Mouse (Mus musculus) cerebellum, postnatal 4 days (tissue): Measurements from ENCODE around the gene Spata2l.
"Not testable (repeated sequence)": the region's sequence is repeated elsewhere in the genome, so short reads cannot be mapped to it uniquely, and the experiment has no call there.

Source experiments
- DNase-seq, 2 experiments: peaks; one replicate each; pipeline ENCODE4 v3.0.0; 2022; ENCODE audit warnings: low spot score in 2 of 2, mixed read lengths in 1 of 2

The Spata2l gene

DNA sequence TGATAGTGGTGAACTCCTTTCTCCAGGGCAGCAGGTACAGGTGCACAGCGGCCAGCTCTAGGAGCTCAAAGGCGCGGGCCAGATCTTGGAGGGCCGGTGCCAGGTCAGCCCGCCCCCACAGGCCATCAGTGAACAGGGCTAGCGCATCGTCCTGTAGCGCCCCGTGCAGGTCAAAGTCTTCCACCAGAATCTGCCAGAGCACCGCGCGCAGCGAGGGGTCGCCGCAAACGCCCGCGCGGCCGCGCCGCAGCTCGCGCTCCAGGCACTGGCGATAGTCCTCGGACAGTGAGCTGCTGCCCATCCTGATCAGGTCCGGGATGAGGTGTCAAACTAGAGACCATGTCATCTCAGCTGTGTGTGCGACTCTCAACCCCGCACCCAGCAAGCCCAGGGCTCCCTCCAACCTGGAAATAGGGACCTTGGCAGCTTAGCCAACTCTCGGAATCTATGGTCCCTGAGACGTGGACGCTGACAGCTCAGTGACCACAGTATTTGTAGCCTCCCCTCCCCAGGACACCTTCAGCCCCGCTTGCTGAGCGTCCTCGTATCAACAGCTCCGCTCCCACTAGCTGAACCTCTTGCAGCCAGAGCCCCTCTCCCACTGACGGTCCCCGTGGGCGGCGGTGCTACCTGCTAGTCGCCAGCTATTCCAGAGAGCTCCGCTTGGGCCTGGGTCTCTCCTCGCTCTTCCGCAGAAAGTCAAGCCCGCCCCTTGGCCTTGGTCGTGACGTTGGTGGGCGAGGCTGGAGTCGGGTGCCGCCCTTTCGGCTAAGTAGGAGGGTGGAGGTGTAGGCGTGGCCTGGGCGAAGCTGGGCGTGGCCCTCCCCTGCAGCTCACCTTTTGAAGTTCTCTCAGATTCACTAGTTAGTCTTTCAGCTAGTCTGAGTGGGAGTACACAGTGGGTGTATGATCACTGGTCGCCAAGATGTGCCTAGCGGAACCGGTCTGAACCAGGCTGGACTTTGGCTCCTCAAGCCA lies at the start of gene Spata2l:
Gene Spata2l (minus strand): TSS at position 714 of the 978 bp plus-strand sequence.
- DNase-seq, result peak in 1 of 2 experiments; percentile 55

DNA sequence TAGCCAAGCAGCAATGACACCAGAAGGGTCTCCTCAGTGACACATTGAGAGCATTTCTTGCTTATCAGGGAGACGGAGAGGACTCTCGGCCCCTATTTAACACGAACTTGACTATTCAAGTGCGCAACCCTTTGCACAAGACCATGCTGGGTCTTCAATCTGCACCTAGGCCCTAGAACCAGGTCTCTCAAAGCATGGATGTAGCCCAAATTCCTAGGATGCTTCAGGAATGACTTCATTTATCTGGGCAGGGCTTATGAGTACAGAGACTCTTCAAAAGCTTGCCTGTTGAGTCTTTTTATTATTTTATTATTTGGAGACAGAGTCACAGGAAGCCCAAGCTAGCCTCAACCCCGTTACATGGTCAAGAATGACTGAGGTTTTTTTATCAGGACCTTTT lies 48.5 kb upstream of the Spata2l start:
- no peak for DNase-seq

DNA sequence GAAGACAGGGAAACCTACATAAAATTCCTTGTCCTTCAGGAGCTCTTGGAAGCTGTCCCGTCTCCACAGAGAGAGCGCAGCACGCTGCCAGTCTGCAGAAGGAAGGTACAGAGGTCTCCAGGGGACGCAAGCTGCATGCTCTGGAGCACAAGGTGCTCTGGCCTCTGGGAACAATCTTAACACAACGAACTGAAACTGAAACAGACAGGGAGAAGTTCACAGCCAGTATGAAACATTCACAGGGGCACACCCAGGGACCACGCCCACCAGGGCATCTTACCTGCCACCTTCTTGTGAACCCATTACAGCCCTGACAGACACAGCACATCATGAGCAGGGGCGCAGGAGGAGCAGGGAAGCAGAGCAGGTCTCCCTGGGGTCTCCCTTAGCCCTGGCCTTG lies 48.0 kb upstream of the Spata2l start:
- no peak for DNase-seq

DNA sequence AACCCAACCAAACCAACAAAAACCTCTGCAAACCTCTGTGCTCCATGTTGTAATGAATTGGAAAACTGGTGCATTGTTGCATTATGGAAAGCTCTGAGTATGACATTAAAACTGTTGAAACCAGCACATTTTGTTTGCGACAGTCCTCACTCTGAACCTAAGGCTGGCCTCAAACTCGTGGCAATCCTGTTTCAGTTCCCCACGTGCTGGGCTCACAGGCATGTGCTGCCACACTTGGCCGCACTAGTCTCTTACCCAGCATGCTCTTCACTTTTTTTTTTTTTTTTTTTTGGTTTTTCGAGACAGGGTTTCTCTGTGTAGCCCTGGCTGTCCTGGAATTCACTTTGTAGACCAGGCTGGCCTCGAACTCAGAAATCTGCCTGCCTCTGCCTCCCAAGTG lies 47.0 kb upstream of the Spata2l start:
- DNase-seq, result not testable (repeated sequence)

DNA sequence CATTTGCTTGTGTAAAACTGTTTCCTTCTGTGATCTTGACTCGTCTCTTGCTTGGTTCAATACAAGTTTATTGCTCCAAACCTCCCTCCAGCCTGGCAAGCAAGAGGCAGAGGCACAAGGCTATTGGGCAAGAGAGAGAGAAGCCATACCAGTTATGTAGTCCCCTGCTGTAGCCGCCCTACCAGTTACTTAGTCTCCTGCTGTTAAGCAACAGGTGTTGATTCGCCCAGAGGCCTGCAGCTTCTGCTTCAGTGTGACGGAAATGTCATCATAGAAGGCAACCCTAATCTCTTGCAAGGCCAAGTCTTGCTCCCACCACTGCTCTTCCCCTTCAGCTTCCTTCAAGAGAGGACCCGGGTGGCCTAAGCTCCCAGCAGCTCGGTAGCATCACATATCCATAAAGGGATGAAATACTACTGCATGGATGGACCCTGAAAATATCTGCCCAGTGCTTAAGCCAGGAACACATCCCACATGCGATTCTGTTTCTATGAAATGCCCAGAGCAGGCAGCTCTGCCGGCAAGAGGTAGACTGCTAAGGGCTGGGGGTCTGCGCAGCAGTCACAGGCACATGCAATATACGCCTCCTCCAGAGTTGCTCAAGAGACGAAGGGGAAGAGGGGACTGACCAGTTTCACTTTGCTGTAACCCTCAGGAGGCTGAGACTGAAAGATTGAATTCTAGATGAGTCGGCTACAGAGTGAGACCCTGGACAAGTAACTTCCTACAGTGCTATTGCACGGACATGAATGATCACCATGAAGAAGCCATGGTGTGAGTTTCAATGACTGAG lies 44.5 kb upstream of the Spata2l start:
- no peak for DNase-seq

GRCm38 (mm10) chr8:123279828-123280227 lies 43.8 kb upstream of the Spata2l start:
- no peak for DNase-seq

DNA sequence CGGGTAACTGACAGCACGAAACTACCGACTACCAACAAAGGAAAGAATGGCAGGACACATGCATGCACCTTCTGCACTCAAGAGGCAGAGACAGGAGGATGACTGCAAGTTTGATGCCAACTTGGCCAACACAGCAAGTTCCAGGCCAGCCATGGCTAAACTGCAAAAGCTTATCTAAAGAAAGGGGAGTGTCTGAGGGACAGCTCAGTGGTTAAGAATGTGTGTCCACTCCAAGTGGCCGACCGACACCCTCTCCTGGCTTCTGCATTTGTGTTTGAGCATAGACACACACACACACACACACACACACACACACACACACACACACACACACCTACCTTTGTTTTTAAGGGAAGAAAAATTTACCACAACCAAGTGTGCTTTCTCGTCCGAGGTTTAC lies 42.4 kb upstream of the Spata2l start:
- DNase-seq, result no peak

DNA sequence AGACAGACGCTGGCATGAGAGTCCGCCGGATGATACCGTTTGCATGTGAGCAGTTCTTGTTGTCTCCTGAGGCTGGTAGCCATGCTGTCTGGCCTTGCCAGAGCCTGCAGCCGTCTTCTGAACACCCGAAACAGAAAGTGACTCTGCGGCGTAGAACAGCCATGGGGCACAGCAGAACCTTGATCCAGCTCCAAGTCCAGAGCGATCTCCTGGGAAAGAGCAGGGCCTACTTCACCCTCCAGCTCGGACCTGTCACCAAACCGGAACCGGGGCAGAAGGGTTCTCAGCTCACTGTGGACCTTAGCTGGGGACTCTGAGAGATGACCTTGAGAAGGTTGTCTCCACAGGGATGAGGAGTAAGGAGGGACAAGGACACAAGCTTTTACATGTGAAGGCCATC lies 39.1 kb upstream of the Spata2l start:
- DNase-seq, result no peak

DNA sequence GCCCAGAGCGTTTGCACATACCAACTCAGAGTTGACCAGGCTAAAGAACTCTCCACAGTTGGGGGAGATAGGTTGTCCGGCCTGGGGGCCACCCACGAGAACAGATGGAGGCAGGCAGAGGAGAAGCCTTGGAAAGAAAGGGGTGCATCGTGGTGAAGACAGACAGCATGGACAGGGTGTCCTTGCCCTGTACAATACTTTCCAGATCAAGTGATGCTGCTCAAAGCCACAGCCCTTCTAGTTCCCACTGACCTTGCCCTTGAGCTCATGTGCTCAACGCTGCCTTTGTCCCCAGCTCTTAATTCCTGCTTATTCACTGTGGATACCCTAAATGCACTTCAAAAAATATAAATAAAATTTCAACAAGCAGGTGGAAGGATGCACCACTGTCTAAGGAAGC lies 38.4 kb upstream of the Spata2l start:
- no peak for DNase-seq

DNA sequence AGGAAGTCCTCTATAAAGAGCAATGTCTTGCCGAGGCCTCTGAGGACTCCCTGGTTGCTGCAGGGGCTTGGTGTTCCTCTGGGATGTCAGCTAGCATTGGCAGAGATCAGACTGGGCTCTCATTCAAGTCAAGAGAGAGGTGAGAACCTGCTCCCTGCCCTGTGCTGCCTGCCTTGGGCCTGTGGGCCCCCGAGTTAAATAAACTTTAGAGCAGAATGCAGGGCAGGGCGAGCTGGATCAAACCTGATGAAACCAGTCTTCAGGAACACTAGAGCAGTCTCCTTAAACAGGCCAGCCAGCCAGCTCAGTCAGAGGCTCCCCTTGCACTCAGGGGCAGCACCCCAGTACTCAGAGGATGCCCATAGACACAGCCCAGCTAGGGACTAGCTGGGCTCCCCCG lies 35.9 kb upstream of the Spata2l start:
- no peak for DNase-seq

GRCm38 (mm10) chr8:123271147-123271546 lies 35.1 kb upstream of the Spata2l start:
- DNase-seq, result no peak

DNA sequence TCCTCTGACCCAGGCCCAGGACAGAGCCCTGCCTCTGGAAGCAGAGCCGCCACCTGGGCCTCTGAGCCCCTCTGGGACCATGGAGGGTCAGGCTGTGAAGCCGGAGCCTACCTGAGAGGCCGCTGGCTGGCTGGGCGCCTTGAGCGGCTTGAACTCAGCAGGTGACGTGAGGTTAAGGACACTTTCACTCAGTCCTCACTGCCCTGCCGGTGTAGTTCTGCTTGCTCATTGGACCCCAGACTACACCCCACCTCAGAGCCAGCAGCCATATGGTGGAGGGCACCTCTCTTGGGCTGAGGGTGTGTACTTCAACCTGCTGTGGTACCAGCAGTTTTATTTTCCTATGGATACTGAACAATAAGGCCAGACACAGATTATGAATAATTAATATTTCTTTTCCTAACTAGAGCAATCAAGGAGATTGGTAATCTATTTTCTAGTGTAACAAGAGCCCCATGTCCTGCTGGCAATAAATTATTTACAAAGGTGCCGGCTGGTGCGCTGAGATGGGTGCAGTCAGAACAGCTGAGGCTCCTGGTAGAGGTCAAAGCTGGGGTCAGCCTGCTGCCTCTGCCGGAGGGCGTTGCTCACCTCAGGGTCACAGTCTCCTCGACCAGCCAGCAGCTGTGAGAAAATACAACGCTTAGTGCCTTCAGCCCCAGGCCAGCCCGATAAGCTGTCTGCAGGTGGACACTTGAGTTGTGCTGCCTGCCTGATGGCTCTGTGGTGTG lies 32.1 kb upstream of the Spata2l start:
- DNase-seq, result no peak

GRCm38 (mm10) chr8:123257593-123257992 lies 21.6 kb upstream of the Spata2l start:
- DNase-seq, result not testable (repeated sequence)

DNA sequence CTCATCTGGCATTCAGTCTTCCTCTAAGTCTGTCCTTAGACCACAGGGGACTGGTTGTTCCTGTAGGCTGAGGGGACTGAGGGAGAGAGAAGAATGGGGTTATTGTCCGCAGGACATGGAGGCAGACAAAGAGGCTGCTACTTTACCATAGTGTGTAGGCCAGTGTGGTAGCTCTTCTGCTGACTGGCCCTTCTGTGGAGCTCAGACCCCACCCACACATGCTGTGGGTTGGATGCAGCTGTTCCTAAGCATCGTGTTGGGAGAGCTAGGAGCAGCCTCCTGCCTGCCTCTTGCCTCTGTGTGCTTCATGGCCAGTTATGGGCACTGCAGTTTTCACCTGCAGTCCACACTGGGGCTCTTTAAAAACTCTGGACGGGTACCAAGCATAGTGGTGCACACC lies 21.1 kb upstream of the Spata2l start:
- DNase-seq, result no peak

GRCm38 (mm10) chr8:123255170-123255569 lies 19.1 kb upstream of the Spata2l start:
- DNase-seq, result no peak

- peak; percentile 79 to 86 for DNase-seq
Observed at GRCm38 (mm10) chr8:123254099-123254885, 18.3 kb upstream of the Spata2l start, which contains the start of the genes Zfp276 and Vps9d1. Gene Zfp276 (plus strand): TSS chr8:123254195. Gene Vps9d1 (minus strand): TSS chr8:123254348.

- no peak for DNase-seq
Observed at GRCm38 (mm10) chr8:123253451-123254098, 17.5 kb upstream of the Spata2l start.

- DNase-seq, result no peak
Observed at GRCm38 (mm10) chr8:123252925-123253324, 16.9 kb upstream of the Spata2l start.

DNA sequence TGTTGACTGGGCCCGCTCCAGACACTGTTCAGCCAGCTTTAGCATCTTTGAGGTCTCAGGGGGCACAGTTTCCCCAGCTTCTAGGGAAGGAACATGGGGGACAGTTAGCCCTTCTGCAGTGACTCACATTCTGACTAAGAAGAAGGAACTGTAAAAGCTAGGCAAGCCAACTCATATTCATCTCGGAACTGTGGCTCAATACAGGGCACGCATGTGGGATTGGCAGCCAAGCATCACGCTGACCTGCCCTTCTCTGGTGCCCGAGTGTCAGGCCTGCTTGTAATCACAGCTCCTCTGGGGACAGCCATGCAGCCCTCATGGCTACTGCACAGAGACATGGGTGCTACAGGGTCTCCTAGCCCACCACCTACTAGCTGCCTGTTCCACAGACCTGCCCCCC lies 14.9 kb upstream of the Spata2l start:
- no peak for DNase-seq

GRCm38 (mm10) chr8:123248596-123248995 lies 12.6 kb upstream of the Spata2l start:
- DNase-seq, result no peak
